Comparison of ENCODE assay signal across 9 mouse cellular contexts in the genomic region with DNA sequence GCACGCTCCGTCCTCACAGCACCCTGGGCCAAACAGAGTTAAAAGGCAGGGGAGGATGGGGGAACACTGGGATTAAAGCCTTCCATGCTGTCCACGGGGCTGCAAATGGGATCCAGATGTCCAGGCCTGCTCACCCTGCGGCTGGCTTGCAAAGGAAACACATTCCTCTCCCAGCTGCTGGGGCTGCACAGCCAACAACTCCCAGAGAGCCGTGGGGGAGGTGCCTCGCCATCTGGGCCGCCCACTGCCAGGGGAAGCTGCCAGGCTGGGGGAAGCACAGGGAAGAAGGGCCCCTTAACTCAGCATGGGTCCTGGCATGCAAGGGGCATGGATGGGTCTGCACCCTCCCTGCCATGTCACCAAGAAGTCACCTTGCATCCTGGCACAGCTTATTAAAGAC. TPM values are rescaled to one million over a fixed set of nuclear protein-coding genes. Genes with fewer than 3 reads are reported as not detected.
DNase-seq lines count a peak whose midpoint lies in the region; ATAC-seq and TF ChIP-seq lines count a peak whose summit lies in the region.
"Had no signal": no experiment of that assay in that cellular context is flagged by ENCODE, and none has a peak within 500 bp of the region (broad histone marks: within the 10 kb centered on the region; RNA-seq: fewer than 3 reads in every experiment).

No protein-coding gene starts in this region.

- no peaks in the 10 kb centered on the region for H3K36me3 ChIP-seq in stomach, embryonic 16.5 days (ENCODE audit: control insufficient read depth, insufficient read depth, low read length)

- peak; percentile 50 for ATAC-seq in frontal cortex, adult (ENCODE audit: low TSS enrichment)
- peak; percentile 78 for ATAC-seq in stomach, embryonic 16.5 days (ENCODE audit: insufficient read depth, low FRiP score)

- no peaks in the 10 kb centered on the region for H3K9me3 ChIP-seq in stomach, embryonic 16.5 days (replicated peaks; ENCODE audit: control insufficient read depth, low read length)

- no peak overlapping the region for H3K4me3 ChIP-seq in brown adipose tissue, adult 24 weeks (ENCODE audit: insufficient read depth, low read depth, low read length)
- H3K4me3 ChIP-seq in layer of hippocampus, adult 2 months: no peak overlapping the region
- no peak overlapping the region for H3K4me3 ChIP-seq in stomach, embryonic 16.5 days (replicated peaks; ENCODE audit: low read length)

- H3K4me1 ChIP-seq in brown adipose tissue, adult 24 weeks (ENCODE audit: control insufficient read depth, insufficient read depth, insufficient read length, low read length): peaks cover 59% of the 10 kb centered on the region
- peaks cover 42% of the 10 kb centered on the region for H3K4me1 ChIP-seq in stomach, embryonic 16.5 days (ENCODE audit: control insufficient read depth, insufficient read depth, low read length)

- WGBS in stomach, embryonic 16.5 days: 18% methylated on average over 7 of the region's 7 CpGs

- no peak overlapping the region for H3K4me2 ChIP-seq in stomach, embryonic 16.5 days (ENCODE audit: low read depth, low read length)

- peak; percentile 65 for DNase-seq in 3134 (ENCODE audit: extremely low read depth, insufficient read length, low spot score)
- peak; percentile 71 to 79 for DNase-seq in heart, postnatal 36 days
- DNase-seq in layer of hippocampus, adult 2 months (ENCODE audit: low spot score in 2 of 2): peak; percentile 73 to 74
- DNase-seq in lung, postnatal 10 days: peak; percentile 92
- DNase-seq in spleen, postnatal 36 days (ENCODE audit: low spot score in 2 of 2): no peak

- no peaks in the 10 kb centered on the region for H3K27me3 ChIP-seq in stomach, embryonic 16.5 days (ENCODE audit: control insufficient read depth, insufficient read depth, low read length)

- peak overlapping the region; percentile 15; the same call in 1 of the 2 replicates for H3K27ac ChIP-seq in brown adipose tissue, adult 24 weeks (replicated peaks; ENCODE audit: low read depth, low read length)
- peak overlapping the region; percentile 23; the same call in 1 of the 2 replicates for H3K27ac ChIP-seq in layer of hippocampus, adult 2 months
- H3K27ac ChIP-seq in stomach, embryonic 16.5 days (ENCODE audit: low read length): peak overlapping the region; percentile 34

- 0 out of 2 replicates have a peak overlapping the region, but pooled peaks have one; percentile 10 for H3K9ac ChIP-seq in stomach, embryonic 16.5 days (ENCODE audit: low read length)

- intact Hi-C loops in heart, postnatal 36 days (cut with DNase I): loop anchor here (2.0 kb wide), 1 partner anchor 34 kb away; no protein-coding TSS in a partner anchor

- TF ChIP-seq CTCF in layer of hippocampus, adult 2 months (conservative IDR thresholded peaks at IDR 0.05): no peak

RNA-seq across cellular contexts. Expression of a gene that starts 37.8 kb away (rescaled TPM):
- polyA plus RNA-seq in brown adipose tissue, adult 24 weeks (2012; ENCODE audit: insufficient read depth, insufficient read length, missing spikeins): 10.1 and 22.7 TPM in 2 replicates
- 10 to 100 TPM; 19.7 to 23.0 TPM for total RNA-seq in heart, postnatal 36 days (2021)
- total RNA-seq in layer of hippocampus, adult 2 months (2021): 10 to 100 TPM; 38.0 to 49.8 TPM
- polyA plus RNA-seq in stomach, embryonic 16.5 days (2015; fragmentation: Nextera tagmentation; extraction: Ambion mirVana): 3.2 and 4.1 TPM in 2 replicates

RNA-seq across cellular contexts. Expression of a gene that starts 38.6 kb away (rescaled TPM):
- polyA plus RNA-seq in brown adipose tissue, adult 24 weeks (2012; ENCODE audit: insufficient read depth, insufficient read length, missing spikeins): not detected in 2 replicates
- not detected for total RNA-seq in heart, postnatal 36 days (2021)
- under 1 TPM in 1 of 2 experiments, not detected in 1; 0.52 TPM for total RNA-seq in layer of hippocampus, adult 2 months (2021)
- polyA plus RNA-seq in stomach, embryonic 16.5 days (2015; fragmentation: Nextera tagmentation; extraction: Ambion mirVana): not detected in 2 replicates
- total RNA-seq: left cerebral cortex, adult 8-10 months had no signal

RNA-seq across cellular contexts. Expression of a gene that starts 49.7 kb away (rescaled TPM):
- 81.0 and 89.0 TPM in 2 replicates for polyA plus RNA-seq in brown adipose tissue, adult 24 weeks (2012; ENCODE audit: insufficient read depth, insufficient read length, missing spikeins)
- 10 to 100 TPM; 65.8 to 67.9 TPM for total RNA-seq in heart, postnatal 36 days (2021)
- total RNA-seq in layer of hippocampus, adult 2 months (2021): 10 to 100 TPM; 77.3 to 88.6 TPM
- polyA plus RNA-seq in stomach, embryonic 16.5 days (2015; fragmentation: Nextera tagmentation; extraction: Ambion mirVana): 41.4 and 50.6 TPM in 2 replicates

RNA-seq across cellular contexts. Expression of a gene that starts 49.9 kb away (rescaled TPM):
- polyA plus RNA-seq in brown adipose tissue, adult 24 weeks (2012; ENCODE audit: insufficient read depth, insufficient read length, missing spikeins): 1.9 and 2.7 TPM in 2 replicates
- 1 to 10 TPM; 3.1 to 3.5 TPM for total RNA-seq in heart, postnatal 36 days (2021)
- 10 to 100 TPM; 11.8 to 13.9 TPM for total RNA-seq in layer of hippocampus, adult 2 months (2021)
- 14.7 and 14.8 TPM in 2 replicates for polyA plus RNA-seq in stomach, embryonic 16.5 days (2015; fragmentation: Nextera tagmentation; extraction: Ambion mirVana)

Comparison
In these comparisons a context has a peak if more than half of its experiments do, and no peak if none do; other contexts are left out.
1. DNase-seq: peak in 3134 (single experiment), heart, postnatal 36 days (2 of 2), layer of hippocampus, adult 2 months (2 of 2) and lung, postnatal 10 days (single experiment); none in spleen, postnatal 36 days (0 of 2).
2. Peak in every context shown above with its lines, with median percentiles within 50 percentile points of each other: H3K27ac ChIP-seq.